Mouse (Mus musculus): ENCODE measurements at regions not wholly inside any gene's neighbourhood (a gene's known extent, or its start where the extent isn't known, plus 50 kb on each side); places are given as distances from the start of the nearest gene placed in this dataset.

GRCm38 (mm10) chr10:119058493-119059020 is 181.3 kb downstream of the Cand1 start:
- no peak for TF ChIP-seq CTCF (IDR thresholded peaks at IDR 0.05; ENCODE audit: low read depth, low read length)
- TF ChIP-seq EP300 (IDR thresholded peaks at IDR 0.05; ENCODE audit: insufficient read depth, low read depth, low read length), result no peak
- TF ChIP-seq POLR2A (IDR thresholded peaks at IDR 0.05; ENCODE audit: insufficient read depth, low read length), result no peak
- H3K27me3 ChIP-seq (ENCODE audit: control insufficient read depth, insufficient read depth, low read length, poor library complexity, severe bottlenecking), result no peaks in the 10 kb centered on the region; the same call in 1 of the 2 replicates
- H3K9ac ChIP-seq (ENCODE audit: low read depth, poor library complexity, severe bottlenecking), result no peak overlapping the region
- H3K4me3 ChIP-seq (ENCODE audit: low read depth, low read length), result no peak overlapping the region
- no peaks in the 10 kb centered on the region for H3K36me3 ChIP-seq (ENCODE audit: control insufficient read depth, insufficient read depth, low read length, poor library complexity, severe bottlenecking)
- H3K9me3 ChIP-seq (replicated peaks; ENCODE audit: control insufficient read depth, insufficient read depth, low read length, poor library complexity, severe bottlenecking), result no peaks in the 10 kb centered on the region
- no peaks in the 10 kb centered on the region for H3K4me1 ChIP-seq (ENCODE audit: control insufficient read depth, insufficient read depth, low read length)
- H3K27ac ChIP-seq (ENCODE audit: insufficient read depth, low read length), result no peak overlapping the region

- Histone ChIP-seq H3K9me3 (replicated peaks; ENCODE audit: control insufficient read depth, insufficient read depth, low read length, poor library complexity, severe bottlenecking) (no peaks in the 10 kb centered on the region), H3K36me3 (ENCODE audit: control insufficient read depth, insufficient read depth, low read length, poor library complexity, severe bottlenecking) (no peaks in the 10 kb centered on the region), H3K27ac (ENCODE audit: insufficient read depth, low read length) (no peak overlapping the region), H3K4me1 (ENCODE audit: control insufficient read depth, insufficient read depth, low read length) (no peaks in the 10 kb centered on the region), H3K27me3 (ENCODE audit: control insufficient read depth, insufficient read depth, low read length, poor library complexity, severe bottlenecking) (no peaks in the 10 kb centered on the region; the same call in 1 of the 2 replicates), H3K4me3 (ENCODE audit: low read depth, low read length) (no peak overlapping the region), H3K9ac (ENCODE audit: low read depth, poor library complexity, severe bottlenecking) (no peak overlapping the region)
- no peak for TF ChIP-seq CTCF (IDR thresholded peaks at IDR 0.05; ENCODE audit: low read depth, low read length)
Measured at GRCm38 (mm10) chr10:119055199-119055785, 184.6 kb downstream of the Cand1 start.

- TF ChIP-seq EP300 (IDR thresholded peaks at IDR 0.05; ENCODE audit: insufficient read depth, low read depth, low read length) (no peak), CTCF (IDR thresholded peaks at IDR 0.05; ENCODE audit: low read depth, low read length) (no peak), POLR2A (IDR thresholded peaks at IDR 0.05; ENCODE audit: insufficient read depth, low read length) (no peak)
- Histone ChIP-seq H3K9ac (ENCODE audit: low read depth, poor library complexity, severe bottlenecking) (no peak overlapping the region), H3K36me3 (ENCODE audit: control insufficient read depth, insufficient read depth, low read length, poor library complexity, severe bottlenecking) (no peaks in the 10 kb centered on the region), H3K9me3 (replicated peaks; ENCODE audit: control insufficient read depth, insufficient read depth, low read length, poor library complexity, severe bottlenecking) (no peaks in the 10 kb centered on the region), H3K4me3 (ENCODE audit: low read depth, low read length) (no peak overlapping the region), H3K27ac (ENCODE audit: insufficient read depth, low read length) (no peak overlapping the region), H3K27me3 (ENCODE audit: control insufficient read depth, insufficient read depth, low read length, poor library complexity, severe bottlenecking) (no peaks in the 10 kb centered on the region; the same call in 1 of the 2 replicates), H3K4me1 (ENCODE audit: control insufficient read depth, insufficient read depth, low read length) (no peaks in the 10 kb centered on the region)
Measured at GRCm38 (mm10) chr10:119054191-119055175, 184.5 kb upstream of the Dyrk2 start.

GRCm38 (mm10) chr10:119052441-119053041 is 182.5 kb upstream of the Dyrk2 start:
- no peak overlapping the region for H3K4me3 ChIP-seq (ENCODE audit: low read depth, low read length)
- no peak for TF ChIP-seq POLR2A (IDR thresholded peaks at IDR 0.05; ENCODE audit: insufficient read depth, low read length)
- no peak for TF ChIP-seq CTCF (IDR thresholded peaks at IDR 0.05; ENCODE audit: low read depth, low read length)
- no peak for TF ChIP-seq EP300 (IDR thresholded peaks at IDR 0.05; ENCODE audit: insufficient read depth, low read depth, low read length)
- no peak overlapping the region for H3K9ac ChIP-seq (ENCODE audit: low read depth, poor library complexity, severe bottlenecking)
- H3K4me1 ChIP-seq (ENCODE audit: control insufficient read depth, insufficient read depth, low read length), result no peaks in the 10 kb centered on the region
- no peaks in the 10 kb centered on the region for H3K9me3 ChIP-seq (replicated peaks; ENCODE audit: control insufficient read depth, insufficient read depth, low read length, poor library complexity, severe bottlenecking)
- no peaks in the 10 kb centered on the region for H3K36me3 ChIP-seq (ENCODE audit: control insufficient read depth, insufficient read depth, low read length, poor library complexity, severe bottlenecking)
- H3K27ac ChIP-seq (ENCODE audit: insufficient read depth, low read length), result no peak overlapping the region
- no peaks in the 10 kb centered on the region for H3K27me3 ChIP-seq (ENCODE audit: control insufficient read depth, insufficient read depth, low read length, poor library complexity, severe bottlenecking)

GRCm38 (mm10) chr10:119051598-119051997 is 181.6 kb upstream of the Dyrk2 start:
- Histone ChIP-seq H3K4me3 (ENCODE audit: low read depth, low read length) (no peak overlapping the region), H3K9ac (ENCODE audit: low read depth, poor library complexity, severe bottlenecking) (no peak overlapping the region), H3K27ac (ENCODE audit: insufficient read depth, low read length) (no peak overlapping the region), H3K27me3 (ENCODE audit: control insufficient read depth, insufficient read depth, low read length, poor library complexity, severe bottlenecking) (no peaks in the 10 kb centered on the region; the same call in 1 of the 2 replicates), H3K9me3 (replicated peaks; ENCODE audit: control insufficient read depth, insufficient read depth, low read length, poor library complexity, severe bottlenecking) (no peaks in the 10 kb centered on the region), H3K36me3 (ENCODE audit: control insufficient read depth, insufficient read depth, low read length, poor library complexity, severe bottlenecking) (no peaks in the 10 kb centered on the region), H3K4me1 (ENCODE audit: control insufficient read depth, insufficient read depth, low read length) (no peaks in the 10 kb centered on the region)
- TF ChIP-seq EP300 (IDR thresholded peaks at IDR 0.05; ENCODE audit: insufficient read depth, low read depth, low read length) (no peak), POLR2A (IDR thresholded peaks at IDR 0.05; ENCODE audit: insufficient read depth, low read length) (no peak), CTCF (IDR thresholded peaks at IDR 0.05; ENCODE audit: low read depth, low read length) (no peak)
